Mouse (Mus musculus): ENCODE measurements around the gene Ifna5.

- TF ChIP-seq CTCF (IDR thresholded peaks at IDR 0.05; ENCODE audit: extremely low read depth, insufficient read length, insufficient replicate concordance, low read depth, low read length) (no peak), POLR2A (IDR thresholded peaks at IDR 0.05; ENCODE audit: low read depth, low read length) (no peak)
Measured at GRCm38 (mm10) chr4:88863309-88863708, 28.0 kb downstream of the Ifna5 start.

Data from small intestine, adult 2 months (tissue).